Mouse (Mus musculus): Measurements from ENCODE around the gene Tmem253. TPM values are rescaled to one million over a fixed set of nuclear protein-coding genes. Genes with fewer than 3 reads are reported as not detected.

Tmem253 gene
- polyA plus RNA-seq, 1 experiment from 2014 or later = 1.5 TPM

Other genes with a start within 250 kb of the Tmem253 start
- gene Ang4, start 242.1 kb upstream of the Tmem253 start, polyA plus RNA-seq (2014; fragmentation: Nextera tagmentation; extraction: Ambion mirVana) = not detected in 2 replicates
- not detected in 2 replicates for gene AY358078, start 215.6 kb upstream of the Tmem253 start, polyA plus RNA-seq (2014; fragmentation: Nextera tagmentation; extraction: Ambion mirVana)
- gene Ear6, start 162.0 kb upstream of the Tmem253 start, polyA plus RNA-seq (2014; fragmentation: Nextera tagmentation; extraction: Ambion mirVana) = not detected in 2 replicates
- 49.6 and 49.8 TPM in 2 replicates for gene Mettl17, start 130.8 kb upstream of the Tmem253 start, polyA plus RNA-seq (2014; fragmentation: Nextera tagmentation; extraction: Ambion mirVana)
- 0.20 and 0.23 TPM in 2 replicates for gene Slc39a2, start 122.8 kb upstream of the Tmem253 start, polyA plus RNA-seq (2014; fragmentation: Nextera tagmentation; extraction: Ambion mirVana)
- gene Ndrg2, start 101.5 kb upstream of the Tmem253 start, polyA plus RNA-seq (2014; fragmentation: Nextera tagmentation; extraction: Ambion mirVana) = 235 and 269 TPM in 2 replicates
- gene Tppp2, start 97.2 kb upstream of the Tmem253 start, polyA plus RNA-seq (2014; fragmentation: Nextera tagmentation; extraction: Ambion mirVana) = not detected in 2 replicates
- gene Rnase13, start 92.9 kb upstream of the Tmem253 start, polyA plus RNA-seq (2014; fragmentation: Nextera tagmentation; extraction: Ambion mirVana) = not detected in 2 replicates
- 50.6 and 59.6 TPM in 2 replicates for gene Arhgef40, start 30.9 kb upstream of the Tmem253 start, polyA plus RNA-seq (2014; fragmentation: Nextera tagmentation; extraction: Ambion mirVana)
- 19.2 and 19.9 TPM in 2 replicates for gene Zfp219, start 5.1 kb downstream of the Tmem253 start, polyA plus RNA-seq (2014; fragmentation: Nextera tagmentation; extraction: Ambion mirVana)
- 0.19 TPM in 1 of 2 replicates, not detected in the other for gene Olfr221, start 26.8 kb downstream of the Tmem253 start, polyA plus RNA-seq (2014; fragmentation: Nextera tagmentation; extraction: Ambion mirVana)
- 331 and 352 TPM in 2 replicates for gene Hnrnpc, start 88.4 kb downstream of the Tmem253 start, polyA plus RNA-seq (2014; fragmentation: Nextera tagmentation; extraction: Ambion mirVana)
- gene Rpgrip1, start 95.0 kb downstream of the Tmem253 start, polyA plus RNA-seq (2014; fragmentation: Nextera tagmentation; extraction: Ambion mirVana) = 32.0 and 32.6 TPM in 2 replicates
- gene Supt16, start 181.8 kb downstream of the Tmem253 start, polyA plus RNA-seq (2014; fragmentation: Nextera tagmentation; extraction: Ambion mirVana) = 30.2 and 36.6 TPM in 2 replicates
- 28.2 and 30.3 TPM in 2 replicates for gene Chd8, start 242.1 kb downstream of the Tmem253 start, polyA plus RNA-seq (2014; fragmentation: Nextera tagmentation; extraction: Ambion mirVana)